ENCODE assay signal across 45 mouse cellular contexts in the genomic region with DNA sequence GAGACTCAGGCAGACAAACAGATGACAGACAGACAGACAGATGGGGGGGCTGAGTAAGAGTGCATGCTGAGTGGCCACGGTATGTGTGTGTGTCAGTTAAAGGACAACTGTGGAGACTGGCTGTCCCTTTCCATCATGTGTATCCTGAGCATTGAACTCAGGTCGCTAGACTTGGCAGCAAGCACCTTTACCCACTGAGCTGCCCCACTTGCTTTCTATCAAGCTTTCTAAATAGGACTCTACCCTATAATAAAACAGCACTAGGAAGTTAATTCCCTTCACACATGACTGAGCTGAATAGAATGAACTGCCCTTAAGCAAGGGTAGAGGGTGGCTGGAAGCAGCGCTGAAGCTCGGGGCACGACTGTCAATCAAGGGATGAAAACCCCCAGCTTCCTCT. TPM values are rescaled to one million over a fixed set of nuclear protein-coding genes. Genes with fewer than 3 reads are reported as not detected.
"Had no signal": no experiment of that assay in that cellular context is flagged by ENCODE, and none has a peak within 500 bp of the region (broad histone marks: within the 10 kb centered on the region; RNA-seq: fewer than 3 reads in every experiment).

No protein-coding gene starts in this region.

- H3K4me2 ChIP-seq: limb, embryonic 12.5 days; limb, embryonic 13.5 days; limb, embryonic 15.5 days; liver, embryonic 12.5 days; liver, embryonic 13.5 days; liver, embryonic 15.5 days; lung, embryonic 14.5 days; lung, embryonic 15.5 days; midbrain, embryonic 11.5 days; midbrain, embryonic 12.5 days; midbrain, embryonic 13.5 days; midbrain, embryonic 15.5 days; neural tube, embryonic 12.5 days had no signal

- H3K9me3 ChIP-seq: limb, embryonic 10.5 days; limb, embryonic 12.5 days; limb, embryonic 13.5 days; limb, embryonic 15.5 days; liver, embryonic 12.5 days; liver, embryonic 13.5 days; liver, embryonic 15.5 days; lung, embryonic 15.5 days; megakaryocyte, embryonic 14.5 days; midbrain, embryonic 10.5 days; midbrain, embryonic 12.5 days; midbrain, embryonic 13.5 days; midbrain, embryonic 15.5 days; neural tube, embryonic 12.5 days had no signal

- ATAC-seq: liver, embryonic 12.5 days; lung, postnatal 0 days; midbrain, embryonic 13.5 days; midbrain, embryonic 15.5 days; midbrain, embryonic 16.5 days had no signal

- DNase-seq: left cerebral cortex, postnatal 4 days; liver, embryonic 13.5 days; lung, adult 18-20 months; lung, adult 2 months; lung, embryonic 14.5 days; lung, postnatal 10 days; lung, postnatal 14 days; lung, postnatal 36 days; lung, postnatal 4 days; midbrain, embryonic 14.5 days had no signal

- H3K36me3 ChIP-seq: limb, embryonic 10.5 days; limb, embryonic 12.5 days; limb, embryonic 13.5 days; limb, embryonic 15.5 days; liver, embryonic 12.5 days; liver, embryonic 13.5 days; liver, embryonic 15.5 days; lung, embryonic 15.5 days; midbrain, embryonic 10.5 days; midbrain, embryonic 12.5 days; midbrain, embryonic 13.5 days; midbrain, embryonic 15.5 days; neural tube, embryonic 12.5 days had no signal

- H3K9ac ChIP-seq: limb, embryonic 12.5 days; limb, embryonic 13.5 days; limb, embryonic 15.5 days; liver, embryonic 12.5 days; liver, embryonic 13.5 days; liver, embryonic 14.5 days; liver, embryonic 15.5 days; lung, embryonic 14.5 days; lung, embryonic 15.5 days; midbrain, embryonic 12.5 days; midbrain, embryonic 13.5 days; midbrain, embryonic 15.5 days; neural tube, embryonic 12.5 days had no signal

- H3K4me3 ChIP-seq: left cerebral cortex, adult 2 months; limb, embryonic 10.5 days; limb, embryonic 12.5 days; limb, embryonic 13.5 days; limb, embryonic 15.5 days; liver, embryonic 12.5 days; liver, embryonic 13.5 days; liver, embryonic 15.5 days; lung, embryonic 15.5 days; megakaryocyte, embryonic 14.5 days; midbrain, embryonic 10.5 days; midbrain, embryonic 12.5 days; midbrain, embryonic 13.5 days; midbrain, embryonic 15.5 days; myocyte; neural tube, embryonic 12.5 days had no signal

- H3K4me1 ChIP-seq: limb, embryonic 10.5 days; limb, embryonic 12.5 days; limb, embryonic 13.5 days; limb, embryonic 15.5 days; liver, embryonic 12.5 days; liver, embryonic 13.5 days; liver, embryonic 15.5 days; lung, embryonic 15.5 days; megakaryocyte, embryonic 14.5 days; midbrain, embryonic 10.5 days; midbrain, embryonic 12.5 days; midbrain, embryonic 13.5 days; midbrain, embryonic 15.5 days; neural tube, embryonic 12.5 days had no signal

- H3K27me3 ChIP-seq: limb, embryonic 12.5 days; limb, embryonic 13.5 days; limb, embryonic 15.5 days; liver, embryonic 12.5 days; liver, embryonic 13.5 days; liver, embryonic 15.5 days; lung, embryonic 15.5 days; midbrain, embryonic 12.5 days; midbrain, embryonic 13.5 days; midbrain, embryonic 15.5 days; neural tube, embryonic 12.5 days had no signal

- H3K27ac ChIP-seq: left cerebral cortex, adult 2 months; limb, embryonic 10.5 days; limb, embryonic 12.5 days; limb, embryonic 13.5 days; limb, embryonic 15.5 days; liver, embryonic 12.5 days; liver, embryonic 13.5 days; liver, embryonic 14.5 days; liver, embryonic 15.5 days; lung, embryonic 15.5 days; macrophage; midbrain, embryonic 10.5 days; midbrain, embryonic 12.5 days; midbrain, embryonic 13.5 days; midbrain, embryonic 15.5 days; neural tube, embryonic 12.5 days had no signal

RNA-seq across cellular contexts. Expression of gene Tat, which starts 1.9 kb away (rescaled TPM):
- total RNA-seq: left cerebral cortex, adult 18-20 months; left cerebral cortex, adult 2 months; left cerebral cortex, adult 8-10 months; left cerebral cortex, postnatal 10 days; left cerebral cortex, postnatal 14 days; left cerebral cortex, postnatal 25 days; left cerebral cortex, postnatal 36 days; left cerebral cortex, postnatal 4 days; megakaryocyte progenitor cell, adult 5-6 weeks; megakaryocyte, adult 5-6 weeks; megakaryocyte-erythroid progenitor cell, adult 5-6 weeks; midbrain, postnatal 0 days; monocyte, adult 5-6 weeks had no signal
- polyA plus RNA-seq: limb, embryonic 10.5 days; limb, embryonic 11.5 days; limb, embryonic 12.5 days; limb, embryonic 13.5 days; limb, embryonic 15.5 days; lung, embryonic 14.5 days; lung, embryonic 15.5 days; macrophage; midbrain, embryonic 10.5 days; midbrain, embryonic 11.5 days; midbrain, embryonic 12.5 days; midbrain, embryonic 13.5 days; midbrain, embryonic 14.5 days; midbrain, embryonic 15.5 days; midbrain, embryonic 16.5 days; myocyte; neural tube, embryonic 11.5 days; neural tube, embryonic 12.5 days had no signal

RNA-seq across cellular contexts. Expression of gene Marveld3, which starts 30.2 kb away (rescaled TPM):
- total RNA-seq: left cerebral cortex, postnatal 25 days; megakaryocyte progenitor cell, adult 5-6 weeks; megakaryocyte, adult 5-6 weeks; megakaryocyte-erythroid progenitor cell, adult 5-6 weeks; monocyte, adult 5-6 weeks had no signal
- polyA plus RNA-seq: liver, embryonic 13.5 days; macrophage had no signal

RNA-seq across cellular contexts. Expression of gene Chst4, which starts 47.4 kb away (rescaled TPM):
- total RNA-seq: left cerebral cortex, postnatal 10 days; left cerebral cortex, postnatal 14 days; left cerebral cortex, postnatal 4 days; megakaryocyte progenitor cell, adult 5-6 weeks; megakaryocyte, adult 5-6 weeks; megakaryocyte-erythroid progenitor cell, adult 5-6 weeks; midbrain, postnatal 0 days; monocyte, adult 5-6 weeks had no signal
- polyA plus RNA-seq: limb, embryonic 10.5 days; limb, embryonic 11.5 days; limb, embryonic 12.5 days; limb, embryonic 13.5 days; limb, embryonic 14.5 days; limb, embryonic 15.5 days; liver, embryonic 12.5 days; liver, embryonic 13.5 days; liver, embryonic 14.5 days; liver, embryonic 15.5 days; liver, embryonic 16.5 days; lung, embryonic 14.5 days; macrophage; midbrain, embryonic 11.5 days; midbrain, embryonic 12.5 days; midbrain, embryonic 13.5 days; midbrain, embryonic 14.5 days; midbrain, embryonic 15.5 days; midbrain, embryonic 16.5 days; midbrain, postnatal 0 days; myocyte; neural tube, embryonic 11.5 days; neural tube, embryonic 12.5 days had no signal
